Mouse (Mus musculus) MEL (cell line): ENCODE data around the gene Whamm. TPM values are rescaled to one million over a fixed set of nuclear protein-coding genes. Genes with fewer than 3 reads are reported as not detected.

Source experiments
- DNase-seq: peaks from one replicate; pipeline ENCODE4 v3.0.0; 2011; ENCODE audit warnings: low read depth, low spot score
- H3K27ac ChIP-seq: 2 replicates; pipeline ENCODE4 v1.5.1; 2012; ENCODE audit warnings: low read depth, mild to moderate bottlenecking, control low read depth, low read length, moderate library complexity; ENCODE audit not compliant: control insufficient read depth
- H3K27me3 ChIP-seq, 2 experiments: fragments of 150-350 bp in 1 of 2; sonication (generic) in 1 of 2; 2 replicates each; pipeline ENCODE4 v1.6.1; 2012; ENCODE audit warnings: low read length in 2 of 2, mild to moderate bottlenecking in 2 of 2, improper control_type of control experiment in 1 of 2, moderate library complexity in 1 of 2; ENCODE audit not compliant: insufficient read depth in 2 of 2, control insufficient read depth in 1 of 2
- H3K36me3 ChIP-seq, 2 experiments: 2 replicates each; pipeline ENCODE4 v1.6.1; 2012 to 2014; ENCODE audit warnings: low read length in 2 of 2, improper control_type of control experiment in 1 of 2, inconsistent platforms in 1 of 2, mild to moderate bottlenecking in 1 of 2; ENCODE audit not compliant: insufficient read depth in 2 of 2, control insufficient read depth in 1 of 2
- H3K4me1 ChIP-seq, 2 experiments: fragments of 150-350 bp in 1 of 2; sonication (generic) in 1 of 2; 2 replicates each; pipeline ENCODE4 v1.6.1; 2012; ENCODE audit warnings: low read length in 2 of 2, improper control_type of control experiment in 1 of 2, mild to moderate bottlenecking in 1 of 2; ENCODE audit not compliant: insufficient read depth in 2 of 2, control insufficient read depth in 1 of 2
- H3K4me3 ChIP-seq, 2 experiments: fragments of 150-350 bp in 1 of 2; sonication (generic) in 1 of 2; 2 replicates each; pipeline ENCODE4 v1.5.1; 2012; ENCODE audit warnings: low read depth in 2 of 2, low read length in 2 of 2, mild to moderate bottlenecking in 2 of 2, moderate library complexity in 2 of 2, control low read depth in 1 of 2, improper control_type of control experiment in 1 of 2; ENCODE audit not compliant: control insufficient read depth in 1 of 2, insufficient read depth in 1 of 2
- H3K79me2 ChIP-seq: 2 replicates; pipeline ENCODE4 v1.6.1; 2012; ENCODE audit warnings: mild to moderate bottlenecking, low read length, moderate library complexity; ENCODE audit not compliant: control insufficient read depth, poor library complexity, insufficient read depth
- H3K9ac ChIP-seq: 2 replicates; pipeline ENCODE4 v1.6.1; 2012; ENCODE audit warnings: low read depth, mild to moderate bottlenecking, control low read depth, low read length, moderate library complexity; ENCODE audit not compliant: control insufficient read depth, poor library complexity, severe bottlenecking
- H3K9me3 ChIP-seq: fragments of 150-350 bp; sonication (generic); replicated peaks from 2 replicates; pipeline ENCODE4 v1.6.1; 2012; ENCODE audit warnings: mild to moderate bottlenecking, low read length, improper control_type of control experiment, moderate library complexity; ENCODE audit not compliant: insufficient read depth
- CHD1 ChIP-seq: IDR thresholded peaks from 2 replicates; pipeline ENCODE4 v1.6.1; 2012; ENCODE audit warnings: low read depth, mild to moderate bottlenecking, inconsistent platforms, low read length, improper control_type of control experiment
- CHD2 ChIP-seq: IDR thresholded peaks from 2 replicates; pipeline ENCODE4 v1.6.1; 2011; ENCODE audit warnings: low read length, improper control_type of control experiment
- ELF1 ChIP-seq: IDR thresholded peaks from 2 replicates; pipeline ENCODE4 v1.6.1; 2014; ENCODE audit warnings: low read depth, mild to moderate bottlenecking, inconsistent platforms, low read length, improper control_type of control experiment, moderate library complexity
- EP300 ChIP-seq, 2 experiments: IDR thresholded peaks; 2 replicates each; pipeline ENCODE4 v1.6.1; 2011; ENCODE audit warnings: improper control_type of control experiment in 2 of 2, low read length in 2 of 2, low read depth in 1 of 2, mild to moderate bottlenecking in 1 of 2
- HCFC1 ChIP-seq: IDR thresholded peaks from 2 replicates; pipeline ENCODE4 v1.6.1; 2012; ENCODE audit warnings: low read depth, mild to moderate bottlenecking, inconsistent platforms, low read length, improper control_type of control experiment, moderate library complexity
- JUND ChIP-seq: IDR thresholded peaks from 2 replicates; pipeline ENCODE4 v1.6.1; 2011; ENCODE audit warnings: low read depth, mild to moderate bottlenecking, improper control_type of control experiment, low read length
- KAT2A ChIP-seq: conservative IDR thresholded peaks from 2 replicates; pipeline ENCODE4 v1.6.1; 2012; ENCODE audit warnings: low read depth, low read length, improper control_type of control experiment, inconsistent platforms
- MAZ ChIP-seq: IDR thresholded peaks from 2 replicates; pipeline ENCODE4 v1.6.1; 2012; ENCODE audit warnings: low read depth, mild to moderate bottlenecking, inconsistent platforms, low read length, improper control_type of control experiment
- MEF2A ChIP-seq: IDR thresholded peaks from 2 replicates; pipeline ENCODE4 v1.6.1; 2014; ENCODE audit warnings: low read depth, mild to moderate bottlenecking, inconsistent platforms, low read length, improper control_type of control experiment; ENCODE audit not compliant: poor library complexity, insufficient replicate concordance, severe bottlenecking; ENCODE audit errors: extremely low read depth
- MYB ChIP-seq: IDR thresholded peaks from 2 replicates; pipeline ENCODE4 v1.6.1; 2011; ENCODE audit warnings: mild to moderate bottlenecking, low read depth, low read length, improper control_type of control experiment
- POLR2A ChIP-seq, 2 experiments: IDR thresholded peaks; 2 replicates each; pipeline ENCODE4 v1.6.1; 2011 to 2012; ENCODE audit warnings: low read length in 2 of 2, mild to moderate bottlenecking in 2 of 2, control low read depth in 1 of 2, improper control_type of control experiment in 1 of 2, low read depth in 1 of 2, moderate library complexity in 1 of 2; ENCODE audit not compliant: control insufficient read depth in 1 of 2, insufficient read depth in 1 of 2, poor library complexity in 1 of 2
- POLR2AphosphoS2 ChIP-seq: IDR thresholded peaks from 2 replicates; pipeline ENCODE4 v1.6.1; 2011; ENCODE audit warnings: low read length, improper control_type of control experiment
- TAL1 ChIP-seq: IDR thresholded peaks from 2 replicates; pipeline ENCODE4 v1.6.1; 2012; ENCODE audit warnings: mild to moderate bottlenecking, inconsistent platforms, low read length, moderate library complexity, mixed read lengths
- TBP ChIP-seq: IDR thresholded peaks from 2 replicates; pipeline ENCODE4 v1.8.0; 2011; ENCODE audit warnings: low read depth, low read length, improper control_type of control experiment
- TCF12 ChIP-seq: IDR thresholded peaks from 2 replicates; pipeline ENCODE4 v1.6.1; 2014; ENCODE audit warnings: low read depth, mild to moderate bottlenecking, inconsistent platforms, low read length, improper control_type of control experiment, moderate library complexity
- UBTF ChIP-seq: IDR thresholded peaks from 2 replicates; pipeline ENCODE4 v1.6.1; 2012; ENCODE audit warnings: low read depth, mild to moderate bottlenecking, inconsistent platforms, low read length, improper control_type of control experiment, moderate library complexity, borderline replicate concordance; ENCODE audit not compliant: insufficient read depth
- USF1 ChIP-seq: IDR thresholded peaks from 2 replicates; pipeline ENCODE4 v1.6.1; 2014; ENCODE audit warnings: low read depth, mild to moderate bottlenecking, inconsistent platforms, low read length, improper control_type of control experiment, moderate library complexity
- ZKSCAN1 ChIP-seq: IDR thresholded peaks from 2 replicates; pipeline ENCODE4 v1.6.1; 2012; ENCODE audit warnings: low read depth, mild to moderate bottlenecking, inconsistent platforms, low read length, improper control_type of control experiment, moderate library complexity
- ZMIZ1 ChIP-seq: IDR thresholded peaks from 2 replicates; pipeline ENCODE4 v1.6.1; 2012; ENCODE audit warnings: low read depth, mild to moderate bottlenecking, inconsistent platforms, low read length, improper control_type of control experiment, moderate library complexity
- ZNF384 ChIP-seq: IDR thresholded peaks from 2 replicates; pipeline ENCODE4 v1.6.1; 2012; ENCODE audit warnings: low read depth, mild to moderate bottlenecking, inconsistent platforms, low read length, improper control_type of control experiment
- polyA plus RNA-seq, 2 experiments: library from polyadenylated mRNA; stranded (reverse) in 1 of 2; unstranded in 1 of 2; fragments of >175 nt in 1 of 2; fragments of >200 nt in 1 of 2; gene quantifications; 2 replicates each; pipeline versions ENCODE4 v1.2.1 to v1.2.4; 2012; ENCODE audit warnings: low replicate concordance in 2 of 2, low read depth in 1 of 2; ENCODE audit not compliant: insufficient read length in 2 of 2, insufficient read depth in 1 of 2, missing spikeins in 1 of 2
- total RNA-seq: library from RNA; depleted of rRNA; stranded (reverse); fragments of 300-350 nt; gene quantifications from 2 replicates; pipeline ENCODE4 v1.2.3, GENCODE M21; 2012

Whamm gene
- total and polyA plus RNA-seq, 3 experiments, result 9.4 to 22.9 TPM; not detected in 1

DNA sequence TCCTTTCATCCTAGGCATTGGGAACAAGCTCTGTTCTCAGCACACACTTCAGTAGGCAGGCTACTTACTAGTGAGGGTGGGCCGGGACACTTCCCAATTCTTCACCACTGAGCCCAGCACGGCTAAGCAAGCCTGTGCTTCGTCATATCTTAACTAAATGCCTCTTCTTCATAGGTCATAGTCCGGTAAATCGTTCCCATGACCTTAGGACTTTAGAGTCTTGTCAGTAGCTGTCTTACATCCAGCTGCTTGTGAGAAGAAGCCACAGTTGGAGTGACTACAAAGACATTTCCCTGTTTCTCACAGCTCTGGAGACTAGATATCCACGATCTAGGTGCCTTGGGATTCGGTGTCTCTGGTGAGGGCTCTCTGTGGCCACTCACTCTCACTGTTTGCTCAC lies 14.3 kb downstream of the Whamm start:
- no peak overlapping the region for H3K27ac ChIP-seq
- peaks cover 0 to 30% of the 10 kb centered on the region in 2 experiments; a peak in 2 of 4 replicates for H3K36me3 ChIP-seq
- no peaks in the 10 kb centered on the region for H3K9me3 ChIP-seq
- no peaks in the 10 kb centered on the region for H3K4me1 ChIP-seq
- H3K4me3 ChIP-seq, result no peak overlapping the region
- no peaks in the 10 kb centered on the region for H3K79me2 ChIP-seq
- no peak for DNase-seq
- TF ChIP-seq ZKSCAN1 (no peak), JUND (no peak), USF1 (no peak), MEF2A (no peak)
- no peaks in the 10 kb centered on the region for H3K27me3 ChIP-seq
- no peak overlapping the region for H3K9ac ChIP-seq

DNA sequence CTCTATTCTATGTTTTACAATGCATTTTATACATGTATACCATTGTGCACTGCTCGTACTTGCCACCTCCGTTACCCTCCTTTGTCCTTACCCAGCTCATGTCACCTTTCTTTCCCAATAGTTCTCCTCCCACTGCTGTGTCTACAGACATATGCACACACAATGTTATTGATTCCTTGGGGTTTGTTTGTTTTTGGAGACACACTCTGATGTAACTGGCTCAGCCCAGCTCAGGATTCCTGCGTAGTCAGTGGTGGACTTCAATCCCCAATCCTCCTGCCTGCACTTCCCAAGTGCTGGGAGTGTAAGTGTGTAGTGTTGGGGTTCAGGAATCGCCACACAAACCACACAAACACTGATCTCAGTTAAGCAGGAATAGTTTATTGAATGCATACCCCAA lies 16.2 kb downstream of the Whamm start:
- H3K36me3 ChIP-seq, result peaks cover 0 to 29% of the 10 kb centered on the region in 2 experiments; a peak in 2 of 4 replicates
- no peak for DNase-seq
- H3K4me3 ChIP-seq, result no peak overlapping the region
- no peak for TF ChIP-seq ZMIZ1
- TF ChIP-seq KAT2A, result no peak
- TF ChIP-seq ZNF384, result no peak
- no peak for TF ChIP-seq MYB
- TF ChIP-seq TCF12, result no peak
- no peak for TF ChIP-seq TAL1
- TF ChIP-seq UBTF, result no peak
- TF ChIP-seq TBP, result no peak
- no peak for TF ChIP-seq ELF1
- no peaks in the 10 kb centered on the region for H3K79me2 ChIP-seq
- no peak overlapping the region for H3K9ac ChIP-seq
- no peaks in the 10 kb centered on the region for H3K9me3 ChIP-seq
- no peaks in the 10 kb centered on the region for H3K4me1 ChIP-seq
- no peaks in the 10 kb centered on the region for H3K27me3 ChIP-seq
- no peak overlapping the region for H3K27ac ChIP-seq

DNA sequence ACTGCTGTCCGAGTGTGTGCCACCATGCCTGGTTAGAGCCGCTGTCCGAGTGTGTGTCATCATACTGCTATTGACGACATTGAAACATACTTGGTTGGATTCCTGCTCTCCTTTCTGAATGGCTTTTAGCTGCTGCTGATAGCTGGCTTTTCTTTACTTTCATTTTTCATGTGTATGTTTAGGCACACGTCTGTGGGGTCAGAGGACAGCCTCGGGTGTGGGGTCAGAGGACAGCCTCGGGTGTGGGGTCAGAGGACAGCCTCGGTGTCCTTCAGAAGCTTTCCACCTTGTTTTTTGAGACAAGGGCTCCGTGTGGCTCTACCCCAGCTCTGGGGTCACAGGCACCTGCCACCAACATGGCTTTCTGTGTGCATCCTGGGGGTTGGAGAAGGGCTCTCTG lies 21.6 kb downstream of the Whamm start:
- H3K27me3 ChIP-seq, result no peaks in the 10 kb centered on the region
- DNase-seq, result no peak
- H3K4me1 ChIP-seq, result no peaks in the 10 kb centered on the region
- H3K4me3 ChIP-seq, result no peak overlapping the region
- no peak overlapping the region for H3K27ac ChIP-seq
- peaks cover 0 to 19% of the 10 kb centered on the region in 2 experiments; a peak in 2 of 4 replicates for H3K36me3 ChIP-seq
- H3K79me2 ChIP-seq, result no peaks in the 10 kb centered on the region
- TF ChIP-seq EP300 (IDR thresholded peaks at IDR 0.05; ENCODE audit: low read depth in 1 of 2, low read length in 2 of 2), result no peak
- TF ChIP-seq TCF12, result no peak
- TF ChIP-seq ZKSCAN1, result no peak
- no peak for TF ChIP-seq MAZ
- TF ChIP-seq ZMIZ1, result no peak
- no peak for TF ChIP-seq TBP
- TF ChIP-seq POLR2AphosphoS2, result no peak
- no peak for TF ChIP-seq CHD2
- TF ChIP-seq KAT2A, result no peak
- TF ChIP-seq HCFC1, result no peak
- TF ChIP-seq POLR2A (IDR thresholded peaks at IDR 0.05; ENCODE audit: control insufficient read depth in 1 of 2, insufficient read depth in 1 of 2, low read depth in 1 of 2, low read length in 2 of 2, poor library complexity in 1 of 2), result no peak
- no peak for TF ChIP-seq CHD1
- no peak for TF ChIP-seq TAL1
- no peak overlapping the region for H3K9ac ChIP-seq
- H3K9me3 ChIP-seq, result no peaks in the 10 kb centered on the region
